Mouse (Mus musculus) liver, postnatal 0 days (tissue): ENCODE results near the gene Rbm44.

Source experiments
- CTCF ChIP-seq: sonication (generic); IDR thresholded peaks from 2 replicates; pipeline ENCODE4 v1.5.1; 2016; ENCODE audit warnings: antibody characterized with exemption, low read depth
- EP300 ChIP-seq: IDR thresholded peaks from 2 replicates; pipeline ENCODE4 v1.6.1; 2016; ENCODE audit warnings: antibody characterized with exemption, low read depth, mild to moderate bottlenecking

- TF ChIP-seq CTCF (no peak), EP300 (no peak)
Observed at GRCm38 (mm10) chr1:91201122-91201521, 56.2 kb downstream of the Rbm44 start.
